Mouse (Mus musculus) bone marrow, adult 2 months (tissue): ENCODE measurements around the gene Rab43.

Source experiments
- CTCF ChIP-seq: fragments of 200-500 bp; IDR thresholded peaks from 2 replicates; pipeline ENCODE4 v1.5.1; 2011; ENCODE audit warnings: low read length, control low read depth; ENCODE audit not compliant: control insufficient read depth, insufficient read depth
- POLR2A ChIP-seq: fragments of 200-500 bp; IDR thresholded peaks from 2 replicates; pipeline ENCODE4 v1.6.1; 2011; ENCODE audit warnings: low read depth, mild to moderate bottlenecking, control low read depth, low read length, borderline replicate concordance; ENCODE audit not compliant: control insufficient read depth

- no peak for TF ChIP-seq CTCF
- peak; percentile 91 for TF ChIP-seq POLR2A
Observed at GRCm38 (mm10) chr6:87850900-87851614, 39.1 kb upstream of the Rab43 start, which contains the start of gene Cnbp.
